Mouse (Mus musculus) forebrain, embryonic 12.5 days (tissue): Measurements from ENCODE around the gene Gm45713. TPM values are rescaled to one million over a fixed set of nuclear protein-coding genes. Genes with fewer than 3 reads are reported as not detected.

Source experiments
- ATAC-seq: fragments of 200-750 bp; cut with Nextera tagmentation; 2 replicates; pipeline ENCODE4 v1.8.0; 2017; ENCODE audit warnings: moderate TSS enrichment; ENCODE audit not compliant: low FRiP score
- H3K27ac ChIP-seq: fragments of 300-500 bp; sonication (generic); 2 replicates; pipeline ENCODE4 v1.5.1; 2016; ENCODE audit warnings: mild to moderate bottlenecking
- H3K27me3 ChIP-seq: fragments of 300-500 bp; sonication (generic); 2 replicates; pipeline ENCODE4 v1.6.1; 2016; ENCODE audit warnings: mild to moderate bottlenecking
- H3K36me3 ChIP-seq: fragments of 300-500 bp; sonication (generic); replicated peaks from 2 replicates; pipeline ENCODE4 v1.6.1; 2016; ENCODE audit warnings: mild to moderate bottlenecking
- H3K4me1 ChIP-seq: fragments of 300-500 bp; sonication (generic); 2 replicates; pipeline ENCODE4 v1.6.1; 2016
- H3K4me2 ChIP-seq: fragments of 300-500 bp; sonication (generic); 2 replicates; pipeline ENCODE4 v1.6.1; 2016; ENCODE audit warnings: mild to moderate bottlenecking, moderate library complexity
- H3K4me3 ChIP-seq: fragments of 300-500 bp; sonication (generic); replicated peaks from 2 replicates; pipeline ENCODE4 v1.5.1; 2016; ENCODE audit warnings: mild to moderate bottlenecking
- H3K9ac ChIP-seq: fragments of 300-500 bp; sonication (generic); 2 replicates; pipeline ENCODE4 v1.6.1; 2016; ENCODE audit warnings: mild to moderate bottlenecking
- H3K9me3 ChIP-seq: fragments of 300-500 bp; sonication (generic); 2 replicates; pipeline ENCODE4 v1.6.1; 2016
- WGBS: fragments of 180-500 bp; shearing (Covaris S2); methylation state at CpG from one replicate; pipeline ENCODE4 v1.1.7; 2016; 5-methylcytosine and 5-hydroxymethylcytosine counted together
- polyA plus RNA-seq: library from polyadenylated mRNA; unstranded; fragments of >200 nt; fragmentation: Nextera tagmentation; extraction: Ambion mirVana; gene quantifications from 2 replicates; pipeline ENCODE4 v1.2.1, GENCODE M21; 2016

The Gm45713 gene
- 0.27 TPM in 1 of 2 replicates, not detected in the other for polyA plus RNA-seq

GRCm38 (mm10) chr7:45135993-45136567, at the start of gene Gm45713, which contains the start of gene Flt3l:
Gm45713 (minus strand) TSS chr7:45136231.
Flt3l (minus strand) TSS chr7:45136432.
- H3K36me3 ChIP-seq: no peaks in the 10 kb centered on the region
- H3K9me3 ChIP-seq: no peaks in the 10 kb centered on the region
- H3K4me1 ChIP-seq: peaks cover 6% of the 10 kb centered on the region; the same call in 1 of the 2 replicates
- no peak within 1 kb of the TSS for H3K27ac ChIP-seq
- peak within 1 kb of the TSS; percentile 53 for H3K9ac ChIP-seq
- peak within 1 kb of the TSS; percentile 57 for H3K4me2 ChIP-seq
- ATAC-seq: peak; percentile 84
- WGBS: 2% methylated on average over 29 of the region's 29 CpGs
- peaks cover 29% of the 10 kb centered on the region for H3K27me3 ChIP-seq
- peak within 1 kb of the TSS; percentile 39 for H3K4me3 ChIP-seq

- WGBS: 62% methylated on average over 7 of the region's 7 CpGs
- no peak for ATAC-seq
- peaks cover 97% of the 10 kb centered on the region for H3K27me3 ChIP-seq
- no peak overlapping the region for H3K27ac ChIP-seq
- no peak overlapping the region for H3K4me2 ChIP-seq
- no peak overlapping the region for H3K4me3 ChIP-seq
- H3K4me1 ChIP-seq: peaks cover 16% of the 10 kb centered on the region
- H3K36me3 ChIP-seq: no peaks in the 10 kb centered on the region
- no peak overlapping the region for H3K9ac ChIP-seq
- no peaks in the 10 kb centered on the region for H3K9me3 ChIP-seq
Measured at GRCm38 (mm10) chr7:45183672-45184071, 47.6 kb upstream of the Gm45713 start.

DNA sequence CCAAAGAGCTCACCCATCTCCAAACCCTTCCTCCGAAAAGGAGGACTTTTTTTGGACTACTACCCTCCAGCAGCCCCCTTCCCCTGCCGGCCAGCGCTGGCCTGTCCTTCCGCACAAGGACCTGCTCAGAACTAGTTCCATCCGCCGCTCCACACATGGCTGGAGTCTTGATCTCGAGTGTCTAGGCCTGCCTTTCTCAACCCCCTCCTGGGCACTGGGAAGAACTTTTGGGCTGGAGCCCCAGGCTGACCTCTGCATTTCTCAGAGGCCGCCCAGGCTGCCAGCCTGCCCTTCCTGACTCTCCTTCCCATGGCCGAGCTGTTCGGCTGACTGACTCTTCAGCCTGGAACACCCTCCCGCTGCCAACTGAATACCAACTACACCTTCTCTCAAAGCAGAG, 46.6 kb upstream of the Gm45713 start:
- Histone ChIP-seq H3K9me3 (no peaks in the 10 kb centered on the region), H3K4me1 (peaks cover 16% of the 10 kb centered on the region), H3K4me2 (peak overlapping the region; percentile 41), H3K36me3 (no peaks in the 10 kb centered on the region), H3K27me3 (peaks cover 97% of the 10 kb centered on the region), H3K4me3 (peak overlapping the region; percentile 28), H3K27ac (no peak overlapping the region), H3K9ac (no peak overlapping the region)
- 0 out of 2 replicates have a peak, but pooled peaks have one; percentile 6 for ATAC-seq
- 16% methylated on average over 11 of the region's 11 CpGs for WGBS

DNA sequence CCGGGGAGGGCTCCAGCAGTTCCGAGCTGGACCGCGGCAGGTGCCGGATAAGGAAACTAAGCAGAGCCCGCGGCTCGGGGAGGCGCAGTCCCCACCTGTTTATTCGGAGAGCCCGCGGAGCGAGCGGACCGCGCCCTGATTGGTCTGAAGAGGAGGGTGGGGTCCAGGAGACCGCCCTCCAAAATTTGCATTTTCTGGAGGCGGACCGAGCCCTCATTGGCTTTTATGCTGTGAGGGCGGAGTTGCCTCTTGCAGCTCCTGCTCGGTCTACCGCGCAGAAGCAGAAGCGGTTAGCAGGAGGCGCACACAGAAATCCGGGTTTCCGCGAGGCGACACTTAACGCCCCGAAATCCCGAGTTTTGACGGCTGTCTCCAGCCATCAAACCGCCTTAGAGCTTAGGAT, 46.2 kb upstream of the Gm45713 start:
- peak overlapping the region; percentile 41 for H3K4me2 ChIP-seq
- H3K4me1 ChIP-seq: peaks cover 16% of the 10 kb centered on the region
- under 1% methylated on average over 34 of the region's 34 CpGs for WGBS
- H3K27me3 ChIP-seq: peaks cover 97% of the 10 kb centered on the region
- H3K4me3 ChIP-seq: peak overlapping the region; percentile 28
- H3K27ac ChIP-seq: no peak overlapping the region
- no peaks in the 10 kb centered on the region for H3K36me3 ChIP-seq
- peak; percentile 85 for ATAC-seq
- H3K9me3 ChIP-seq: no peaks in the 10 kb centered on the region
- H3K9ac ChIP-seq: no peak overlapping the region

- WGBS: 4% methylated on average over 35 of the region's 35 CpGs
- H3K27me3 ChIP-seq: peaks cover 98% of the 10 kb centered on the region
- no peaks in the 10 kb centered on the region for H3K36me3 ChIP-seq
- H3K4me2 ChIP-seq: peak overlapping the region; percentile 41
- H3K9ac ChIP-seq: no peak overlapping the region
- H3K9me3 ChIP-seq: no peaks in the 10 kb centered on the region
- peak overlapping the region; percentile 28 for H3K4me3 ChIP-seq
- ATAC-seq: no peak
- H3K4me1 ChIP-seq: peaks cover 18% of the 10 kb centered on the region
- H3K27ac ChIP-seq: no peak overlapping the region
Measured at GRCm38 (mm10) chr7:45181540-45181939, 45.5 kb upstream of the Gm45713 start.

DNA sequence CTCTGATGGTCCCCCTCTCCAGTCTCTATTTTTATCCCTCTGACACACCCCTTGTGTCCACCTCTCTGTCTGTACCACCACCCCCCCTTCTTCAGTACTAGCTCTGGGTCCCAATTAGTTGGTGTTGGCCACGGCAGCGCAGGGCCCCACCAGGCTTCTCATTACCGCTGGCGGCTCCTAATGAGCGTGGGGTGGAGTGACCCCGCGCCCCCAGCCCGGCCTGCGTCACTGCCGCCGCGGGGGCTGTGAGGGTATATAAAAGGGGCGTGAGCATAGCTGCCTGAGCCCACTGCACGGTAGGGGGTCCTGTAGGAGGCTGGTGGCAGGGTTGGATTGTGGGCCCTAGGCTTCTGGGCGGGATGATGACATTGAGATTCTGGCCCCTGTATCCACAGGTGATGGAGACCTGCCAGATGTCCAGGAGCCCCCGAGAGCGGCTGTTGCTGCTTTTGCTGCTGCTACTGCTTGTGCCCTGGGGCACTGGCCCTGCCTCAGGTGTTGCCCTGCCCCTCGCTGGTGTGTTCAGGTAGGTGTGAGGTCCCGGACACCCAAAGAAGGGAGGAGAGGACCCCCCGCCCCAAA, 45.0 kb upstream of the Gm45713 start, which contains the start of gene Pth2:
Gene Pth2 (plus strand): TSS at position 100 of the 582 bp plus-strand sequence.
- no peak within 1 kb of the TSS for H3K27ac ChIP-seq
- peak within 1 kb of the TSS; percentile 28 for H3K4me3 ChIP-seq
- WGBS: 15% methylated on average over 20 of the region's 20 CpGs
- peaks cover 23% of the 10 kb centered on the region for H3K4me1 ChIP-seq
- H3K36me3 ChIP-seq: no peaks in the 10 kb centered on the region
- no peak within 1 kb of the TSS for H3K9ac ChIP-seq
- peaks cover 100% of the 10 kb centered on the region for H3K27me3 ChIP-seq
- ATAC-seq: no peak
- H3K9me3 ChIP-seq: no peaks in the 10 kb centered on the region
- peak within 1 kb of the TSS; percentile 41 for H3K4me2 ChIP-seq

DNA sequence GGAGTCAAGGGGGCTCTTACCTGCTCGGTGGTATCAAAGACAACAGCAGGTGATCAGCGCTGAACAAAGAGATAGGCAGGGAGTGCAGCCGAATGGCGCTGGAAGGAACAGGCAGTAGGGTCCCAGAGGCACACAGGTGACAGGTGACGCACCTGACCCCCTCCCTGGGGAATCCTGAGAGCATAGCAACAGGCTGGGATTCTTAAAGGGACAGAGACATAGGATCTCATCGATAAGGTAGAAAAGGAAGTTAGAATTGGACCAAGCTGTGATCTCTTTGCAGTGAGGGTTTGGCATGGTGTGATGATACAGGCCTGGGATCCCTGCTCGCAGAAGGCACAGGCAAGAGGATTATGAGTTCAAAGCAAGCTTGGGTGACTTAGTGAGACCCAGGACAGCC, 43.4 kb upstream of the Gm45713 start, which contains the start of gene Gfy:
Gene Gfy (minus strand): TSS at position 101 of the 400 bp plus-strand sequence.
- H3K4me1 ChIP-seq: peaks cover 31% of the 10 kb centered on the region
- WGBS: 22% methylated on average over 7 of the region's 7 CpGs
- no peak for ATAC-seq

GRCm38 (mm10) chr7:45178550-45178949, 42.5 kb upstream of the Gm45713 start:
- Histone ChIP-seq H3K9me3 (no peaks in the 10 kb centered on the region), H3K4me3 (no peak overlapping the region), H3K27me3 (peaks cover 98% of the 10 kb centered on the region), H3K36me3 (no peaks in the 10 kb centered on the region), H3K4me1 (peaks cover 31% of the 10 kb centered on the region), H3K9ac (no peak overlapping the region), H3K4me2 (no peak overlapping the region), H3K27ac (no peak overlapping the region)
- no peak for ATAC-seq
- 21% methylated on average over 7 of the region's 7 CpGs for WGBS

More for the DNA sequence above, 43.4 kb upstream of the Gm45713 start, which contains the start of gene Gfy:
- Histone ChIP-seq H3K27me3 (peaks cover 100% of the 10 kb centered on the region), H3K36me3 (no peaks in the 10 kb centered on the region), H3K9me3 (no peaks in the 10 kb centered on the region), H3K4me2 (no peak within 1 kb of the TSS), H3K9ac (no peak within 1 kb of the TSS), H3K27ac (no peak within 1 kb of the TSS), H3K4me3 (no peak within 1 kb of the TSS)

DNA sequence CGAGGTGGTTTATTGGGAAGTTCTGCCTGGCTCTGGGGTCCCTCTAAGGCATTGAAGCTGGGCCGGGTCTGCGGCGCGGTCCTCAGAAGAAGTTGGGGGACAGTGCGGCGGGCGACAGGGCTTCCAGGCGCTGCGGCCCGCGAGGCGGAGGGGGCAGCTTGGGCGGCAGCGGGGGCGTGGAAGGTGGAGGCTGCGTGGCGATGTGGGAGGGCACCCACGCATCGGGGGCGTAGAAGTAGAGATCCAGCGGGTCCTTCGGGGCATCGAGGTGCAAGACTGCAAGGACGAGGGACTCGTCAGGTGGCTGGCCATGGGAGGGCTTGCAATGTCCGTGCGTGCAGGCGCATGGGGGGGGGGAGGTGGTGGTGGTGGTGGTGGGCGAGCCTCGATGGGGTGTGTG, 40.3 kb upstream of the Gm45713 start:
- Histone ChIP-seq H3K36me3 (no peaks in the 10 kb centered on the region), H3K9ac (peak overlapping the region; percentile 22; the same call in 1 of the 2 replicates), H3K27ac (no peak overlapping the region), H3K27me3 (peaks cover 96% of the 10 kb centered on the region), H3K4me3 (peak overlapping the region; percentile 23), H3K4me2 (peak overlapping the region; percentile 39), H3K4me1 (peaks cover 18% of the 10 kb centered on the region), H3K9me3 (no peaks in the 10 kb centered on the region)
- no peak for ATAC-seq
- WGBS: 1% methylated on average over 31 of the region's 31 CpGs

GRCm38 (mm10) chr7:45175929-45176328, 39.9 kb upstream of the Gm45713 start:
- Histone ChIP-seq H3K4me2 (peak overlapping the region; percentile 39), H3K9me3 (no peaks in the 10 kb centered on the region), H3K4me1 (peaks cover 15% of the 10 kb centered on the region), H3K9ac (peak overlapping the region; percentile 22; the same call in 1 of the 2 replicates), H3K36me3 (no peaks in the 10 kb centered on the region), H3K27ac (no peak overlapping the region), H3K27me3 (peaks cover 96% of the 10 kb centered on the region), H3K4me3 (peak overlapping the region; percentile 23)
- under 1% methylated on average over 23 of the region's 23 CpGs for WGBS
- ATAC-seq: no peak

- H3K4me2 ChIP-seq: no peak overlapping the region
Measured at GRCm38 (mm10) chr7:45175398-45175797, 39.4 kb upstream of the Gm45713 start.

GRCm38 (mm10) chr7:45174567-45175280, 38.7 kb upstream of the Gm45713 start:
- Histone ChIP-seq H3K4me1 (peaks cover 15% of the 10 kb centered on the region), H3K4me2 (peak overlapping the region; percentile 33), H3K36me3 (no peaks in the 10 kb centered on the region), H3K4me3 (peak overlapping the region; percentile 19; the same call in 1 of the 2 replicates), H3K9me3 (peaks cover 3% of the 10 kb centered on the region), H3K27ac (no peak overlapping the region), H3K9ac (no peak overlapping the region), H3K27me3 (peaks cover 95% of the 10 kb centered on the region)
- 2% methylated on average over 29 of the region's 29 CpGs for WGBS
- no peak for ATAC-seq

More at GRCm38 (mm10) chr7:45175398-45175797, 39.4 kb upstream of the Gm45713 start:
- no peaks in the 10 kb centered on the region for H3K36me3 ChIP-seq
- under 1% methylated on average over 13 of the region's 13 CpGs for WGBS
- no peak for ATAC-seq
- H3K9ac ChIP-seq: no peak overlapping the region
- H3K4me1 ChIP-seq: peaks cover 15% of the 10 kb centered on the region
- H3K27ac ChIP-seq: no peak overlapping the region
- H3K4me3 ChIP-seq: no peak overlapping the region; the same call in 1 of the 2 replicates
- no peaks in the 10 kb centered on the region for H3K9me3 ChIP-seq
- peaks cover 95% of the 10 kb centered on the region for H3K27me3 ChIP-seq
